Mouse (Mus musculus): ENCODE measurements around the gene Chrnb4. TPM values are rescaled to one million over a fixed set of nuclear protein-coding genes. Genes with fewer than 3 reads are reported as not detected.

The Chrnb4 gene
- polyA plus RNA-seq, 1 experiment from 2014 or later: 0.77 TPM

- ATAC-seq (ENCODE audit: low FRiP score): no peak
- Histone ChIP-seq H3K4me3 (replicated peaks) (no peak overlapping the region), H3K9ac (replicated peaks) (no peak overlapping the region), H3K4me2 (no peak overlapping the region), H3K27me3 (replicated peaks) (no peaks in the 10 kb centered on the region), H3K9me3 (replicated peaks) (no peaks in the 10 kb centered on the region), H3K4me1 (peaks cover 4% of the 10 kb centered on the region; the same call in 1 of the 2 replicates), H3K36me3 (peaks cover 4% of the 10 kb centered on the region; the same call in 1 of the 2 replicates), H3K27ac (replicated peaks) (no peak overlapping the region)
- WGBS: 81% methylated on average over 3 of the region's 3 CpGs
These were observed 31.7 kb downstream of the Chrnb4 start for GRCm38 (mm10) chr9:55016926-55017325.

GRCm38 (mm10) chr9:55010588-55011350, 37.8 kb downstream of the Chrnb4 start:
- no peak for ATAC-seq (ENCODE audit: low FRiP score)
- Histone ChIP-seq H3K27ac (replicated peaks) (no peak overlapping the region), H3K4me2 (no peak overlapping the region), H3K9ac (replicated peaks) (no peak overlapping the region), H3K27me3 (replicated peaks) (no peaks in the 10 kb centered on the region), H3K9me3 (replicated peaks) (no peaks in the 10 kb centered on the region), H3K4me3 (replicated peaks) (no peak overlapping the region), H3K4me1 (peaks cover 4% of the 10 kb centered on the region; the same call in 1 of the 2 replicates), H3K36me3 (peaks cover 4% of the 10 kb centered on the region; the same call in 1 of the 2 replicates)
- 57% methylated on average over 6 of the region's 6 CpGs for WGBS

GRCm38 (mm10) chr9:55009692-55010091, 38.9 kb downstream of the Chrnb4 start:
- Histone ChIP-seq H3K4me1 (peaks cover 4% of the 10 kb centered on the region; the same call in 1 of the 2 replicates), H3K9me3 (replicated peaks) (no peaks in the 10 kb centered on the region), H3K4me2 (no peak overlapping the region), H3K4me3 (replicated peaks) (no peak overlapping the region), H3K27me3 (replicated peaks) (no peaks in the 10 kb centered on the region), H3K27ac (replicated peaks) (no peak overlapping the region), H3K36me3 (no peaks in the 10 kb centered on the region), H3K9ac (replicated peaks) (no peak overlapping the region)
- ATAC-seq (ENCODE audit: low FRiP score): no peak
- 88% methylated on average over 2 of the region's 2 CpGs for WGBS

- H3K9ac ChIP-seq (replicated peaks): no peak overlapping the region
- ATAC-seq (ENCODE audit: low FRiP score): no peak
- H3K4me2 ChIP-seq: no peak overlapping the region
- 38% methylated on average over 4 of the region's 4 CpGs for WGBS
- H3K4me3 ChIP-seq (replicated peaks): no peak overlapping the region
- no peaks in the 10 kb centered on the region for H3K36me3 ChIP-seq
- H3K27ac ChIP-seq (replicated peaks): no peak overlapping the region
- H3K9me3 ChIP-seq (replicated peaks): no peaks in the 10 kb centered on the region
- no peaks in the 10 kb centered on the region for H3K27me3 ChIP-seq (replicated peaks)
- no peaks in the 10 kb centered on the region for H3K4me1 ChIP-seq
These were observed 45.0 kb downstream of the Chrnb4 start for GRCm38 (mm10) chr9:55003609-55004008.

GRCm38 (mm10) chr9:54995645-54996044, 52.9 kb downstream of the Chrnb4 start:
- Histone ChIP-seq H3K27ac (replicated peaks) (no peak overlapping the region), H3K4me1 (no peaks in the 10 kb centered on the region), H3K4me3 (replicated peaks) (no peak overlapping the region), H3K9me3 (replicated peaks) (no peaks in the 10 kb centered on the region), H3K4me2 (no peak overlapping the region), H3K9ac (replicated peaks) (no peak overlapping the region), H3K27me3 (replicated peaks) (no peaks in the 10 kb centered on the region), H3K36me3 (no peaks in the 10 kb centered on the region)
- WGBS: 90% methylated on average over 3 of the region's 3 CpGs
- no peak for ATAC-seq (ENCODE audit: low FRiP score)

- no peaks in the 10 kb centered on the region for H3K4me1 ChIP-seq
- no peaks in the 10 kb centered on the region for H3K36me3 ChIP-seq
- H3K4me2 ChIP-seq: no peak overlapping the region
- no peaks in the 10 kb centered on the region for H3K9me3 ChIP-seq (replicated peaks)
- no peaks in the 10 kb centered on the region for H3K27me3 ChIP-seq (replicated peaks)
- ATAC-seq (ENCODE audit: low FRiP score): no peak
- no peak overlapping the region for H3K27ac ChIP-seq (replicated peaks)
- no peak overlapping the region for H3K9ac ChIP-seq (replicated peaks)
- WGBS: 42% methylated on average over 3 of the region's 3 CpGs
- no peak overlapping the region for H3K4me3 ChIP-seq (replicated peaks)
These were observed 54.2 kb downstream of the Chrnb4 start for GRCm38 (mm10) chr9:54994381-54994780.

GRCm38 (mm10) chr9:54990362-54990761, 58.2 kb downstream of the Chrnb4 start:
- H3K4me1 ChIP-seq: no peaks in the 10 kb centered on the region
- WGBS: 82% methylated on average over 3 of the region's 3 CpGs
- no peaks in the 10 kb centered on the region for H3K9me3 ChIP-seq (replicated peaks)
- H3K36me3 ChIP-seq: no peaks in the 10 kb centered on the region
- no peak overlapping the region for H3K4me2 ChIP-seq
- no peak for ATAC-seq (ENCODE audit: low FRiP score)
- no peaks in the 10 kb centered on the region for H3K27me3 ChIP-seq (replicated peaks)
- no peak overlapping the region for H3K27ac ChIP-seq (replicated peaks)
- H3K4me3 ChIP-seq (replicated peaks): no peak overlapping the region
- H3K9ac ChIP-seq (replicated peaks): no peak overlapping the region

GRCm38 (mm10) chr9:54982401-54982800, 66.2 kb downstream of the Chrnb4 start:
- Histone ChIP-seq H3K27ac (replicated peaks) (no peak overlapping the region), H3K27me3 (replicated peaks) (peaks cover 22% of the 10 kb centered on the region), H3K9ac (replicated peaks) (no peak overlapping the region), H3K4me3 (replicated peaks) (peak overlapping the region; percentile 67), H3K4me1 (peaks cover 28% of the 10 kb centered on the region), H3K36me3 (no peaks in the 10 kb centered on the region), H3K9me3 (replicated peaks) (no peaks in the 10 kb centered on the region), H3K4me2 (peak overlapping the region; percentile 95)
- WGBS: 3% methylated on average over 7 of the region's 7 CpGs
- ATAC-seq (ENCODE audit: low FRiP score): no peak

GRCm38 (mm10) chr9:54981291-54982191, 67.0 kb downstream of the Chrnb4 start:
- peak; percentile 92 for ATAC-seq (ENCODE audit: low FRiP score)
- under 1% methylated on average over 71 of the region's 85 CpGs for WGBS

GRCm38 (mm10) chr9:54980674-54981073, 67.9 kb downstream of the Chrnb4 start, which contains the start of gene Chrna5:
Gene Chrna5 (plus strand): TSS chr9:54980880.
- Histone ChIP-seq H3K9ac (replicated peaks) (peak within 1 kb of the TSS; percentile 49), H3K4me2 (peak within 1 kb of the TSS; percentile 95), H3K36me3 (no peaks in the 10 kb centered on the region), H3K9me3 (replicated peaks) (no peaks in the 10 kb centered on the region), H3K27me3 (replicated peaks) (peaks cover 22% of the 10 kb centered on the region), H3K27ac (replicated peaks) (0 out of 2 replicates have a peak within 1 kb of the TSS, but pooled peaks have one; percentile 37), H3K4me3 (replicated peaks) (peak within 1 kb of the TSS; percentile 67), H3K4me1 (peaks cover 28% of the 10 kb centered on the region)
- ATAC-seq (ENCODE audit: low FRiP score): no peak
- WGBS: 39% methylated on average over 8 of the region's 8 CpGs

More at GRCm38 (mm10) chr9:54981291-54982191, 67.0 kb downstream of the Chrnb4 start:
- H3K4me1 ChIP-seq: peaks cover 28% of the 10 kb centered on the region
- 0 out of 2 replicates have a peak overlapping the region, but pooled peaks have one; percentile 37 for H3K27ac ChIP-seq (replicated peaks)
- H3K4me3 ChIP-seq (replicated peaks): peak overlapping the region; percentile 67
- H3K27me3 ChIP-seq (replicated peaks): peaks cover 22% of the 10 kb centered on the region
- H3K9ac ChIP-seq (replicated peaks): peak overlapping the region; percentile 49
- no peaks in the 10 kb centered on the region for H3K9me3 ChIP-seq (replicated peaks)
- H3K4me2 ChIP-seq: peak overlapping the region; percentile 95
- H3K36me3 ChIP-seq: no peaks in the 10 kb centered on the region
